Mouse (Mus musculus) E14TG2a.4 (cell line): ENCODE measurements at regions not wholly inside any gene's neighbourhood (a gene's known extent, or its start where the extent isn't known, plus 50 kb on each side); places are given as distances from the start of the nearest gene placed in this dataset.

Experiments
- CTCF ChIP-seq: conservative IDR thresholded peaks from 2 replicates; pipeline ENCODE4 v1.5.1; 2014; ENCODE audit warnings: low read length
- POU5F1 ChIP-seq: IDR thresholded peaks from 2 replicates; pipeline ENCODE4 v1.6.1; 2014; ENCODE audit warnings: low read length, borderline replicate concordance

DNA sequence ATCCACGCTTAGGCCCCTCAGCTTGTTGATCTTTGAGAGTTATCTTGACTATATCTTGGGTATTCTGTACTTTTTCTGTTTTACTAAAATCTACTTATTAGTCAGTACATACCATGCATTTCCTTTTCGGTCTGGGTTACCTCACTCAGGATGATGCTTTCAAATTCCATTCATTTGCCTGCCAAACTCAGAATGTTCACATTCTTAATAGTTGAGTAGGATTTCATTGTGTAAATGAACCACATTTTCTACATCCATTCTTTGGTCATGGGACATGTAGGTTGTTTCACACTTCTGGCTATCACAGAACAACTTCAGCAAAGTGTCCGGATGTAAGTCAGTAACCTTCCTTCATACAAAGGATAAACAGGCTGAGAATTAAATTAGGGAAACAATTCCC, 126.1 kb downstream of the Gm6685 start:
- TF ChIP-seq CTCF (no peak), POU5F1 (no peak)
